Mouse (Mus musculus): ENCODE measurements around the gene Krt82. TPM values are rescaled to one million over a fixed set of nuclear protein-coding genes. Genes with fewer than 3 reads are reported as not detected.

Krt82 gene
- polyA plus RNA-seq, 1 experiment from 2014 or later, result not detected

- 59% methylated on average over 14 of the region's 14 CpGs for WGBS
- Histone ChIP-seq H3K4me1 (replicated peaks) (no peaks in the 10 kb centered on the region), H3K9ac (no peak overlapping the region), H3K9me3 (no peaks in the 10 kb centered on the region), H3K4me3 (no peak overlapping the region), H3K36me3 (no peaks in the 10 kb centered on the region), H3K4me2 (no peak overlapping the region), H3K27me3 (no peaks in the 10 kb centered on the region), H3K27ac (replicated peaks) (no peak overlapping the region)
- no peak for ATAC-seq (ENCODE audit: low FRiP score, low read depth)
Measured at GRCm38 (mm10) chr15:101506896-101507758, 43.3 kb downstream of the Krt82 start.

GRCm38 (mm10) chr15:101497181-101497580 lies 53.3 kb downstream of the Krt82 start:
- H3K36me3 ChIP-seq, result no peaks in the 10 kb centered on the region
- H3K4me1 ChIP-seq (replicated peaks), result no peaks in the 10 kb centered on the region
- H3K27me3 ChIP-seq, result no peaks in the 10 kb centered on the region
- H3K27ac ChIP-seq (replicated peaks), result no peak overlapping the region
- 72% methylated on average over 2 of the region's 2 CpGs for WGBS
- no peak overlapping the region for H3K4me2 ChIP-seq
- no peaks in the 10 kb centered on the region for H3K9me3 ChIP-seq
- no peak for ATAC-seq (ENCODE audit: low FRiP score, low read depth)
- no peak overlapping the region for H3K4me3 ChIP-seq
- no peak overlapping the region for H3K9ac ChIP-seq

- H3K4me1 ChIP-seq (replicated peaks), result no peaks in the 10 kb centered on the region
- H3K4me3 ChIP-seq, result no peak overlapping the region
- no peak overlapping the region for H3K27ac ChIP-seq (replicated peaks)
- no peaks in the 10 kb centered on the region for H3K36me3 ChIP-seq
- no peaks in the 10 kb centered on the region for H3K9me3 ChIP-seq
- H3K27me3 ChIP-seq, result no peaks in the 10 kb centered on the region
- H3K4me2 ChIP-seq, result no peak overlapping the region
- no peak for ATAC-seq (ENCODE audit: low FRiP score, low read depth)
- 89% methylated on average over 8 of the region's 8 CpGs for WGBS
- no peak overlapping the region for H3K9ac ChIP-seq
Measured at GRCm38 (mm10) chr15:101495266-101495665, 55.2 kb downstream of the Krt82 start.

- Histone ChIP-seq H3K4me3 (no peak overlapping the region), H3K9ac (no peak overlapping the region), H3K27me3 (no peaks in the 10 kb centered on the region), H3K27ac (replicated peaks) (no peak overlapping the region), H3K4me1 (replicated peaks) (no peaks in the 10 kb centered on the region), H3K36me3 (no peaks in the 10 kb centered on the region), H3K9me3 (no peaks in the 10 kb centered on the region), H3K4me2 (no peak overlapping the region)
- 53% methylated on average over 1 of the region's 1 CpGs for WGBS
- no peak for ATAC-seq (ENCODE audit: low FRiP score, low read depth)
Measured at GRCm38 (mm10) chr15:101494203-101494602, 56.3 kb downstream of the Krt82 start.

GRCm38 (mm10) chr15:101493713-101494112 lies 56.8 kb downstream of the Krt82 start:
- Histone ChIP-seq H3K36me3 (no peaks in the 10 kb centered on the region), H3K4me3 (no peak overlapping the region), H3K4me2 (no peak overlapping the region), H3K9ac (no peak overlapping the region), H3K27ac (replicated peaks) (no peak overlapping the region), H3K9me3 (no peaks in the 10 kb centered on the region), H3K4me1 (replicated peaks) (no peaks in the 10 kb centered on the region), H3K27me3 (no peaks in the 10 kb centered on the region)
- 96% methylated on average over 6 of the region's 6 CpGs for WGBS
- ATAC-seq (ENCODE audit: low FRiP score, low read depth), result no peak

GRCm38 (mm10) chr15:101492718-101493117 lies 57.7 kb downstream of the Krt82 start:
- H3K4me2 ChIP-seq, result no peak overlapping the region
- no peak overlapping the region for H3K9ac ChIP-seq
- no peaks in the 10 kb centered on the region for H3K36me3 ChIP-seq
- no peak for ATAC-seq (ENCODE audit: low FRiP score, low read depth)
- no peaks in the 10 kb centered on the region for H3K4me1 ChIP-seq (replicated peaks)
- H3K9me3 ChIP-seq, result no peaks in the 10 kb centered on the region
- H3K4me3 ChIP-seq, result no peak overlapping the region
- WGBS, result 75% methylated on average over 8 of the region's 8 CpGs
- H3K27ac ChIP-seq (replicated peaks), result no peak overlapping the region
- H3K27me3 ChIP-seq, result no peaks in the 10 kb centered on the region

- 58% methylated on average over 6 of the region's 6 CpGs for WGBS
- Histone ChIP-seq H3K27me3 (no peaks in the 10 kb centered on the region), H3K9ac (no peak within 1 kb of the TSS), H3K9me3 (no peaks in the 10 kb centered on the region), H3K27ac (replicated peaks) (no peak within 1 kb of the TSS), H3K4me1 (replicated peaks) (no peaks in the 10 kb centered on the region), H3K36me3 (no peaks in the 10 kb centered on the region), H3K4me2 (no peak within 1 kb of the TSS), H3K4me3 (no peak within 1 kb of the TSS)
- no peak for ATAC-seq (ENCODE audit: low FRiP score, low read depth)
Measured at GRCm38 (mm10) chr15:101491431-101491830, 59.0 kb downstream of the Krt82 start, which contains the start of gene Krt83. TSS of gene Krt83 (minus strand) at chr15:101491512.

Small RNA genes within 50 kb of the gene (microRNA-seq; reads per million reads assigned to microRNA genes)
- gene Gm44393, result not detected
- not detected for gene Gm44460

Other genes with a start within 250 kb of the Krt82 start
- gene Krt80, start 180.5 kb downstream of the Krt82 start, polyA plus RNA-seq (2015; fragmentation: Nextera tagmentation; extraction: Ambion mirVana), result 0.06 and 0.13 TPM in 2 replicates
- 1.3 and 1.6 TPM in 2 replicates for gene Krt7, start 139.6 kb downstream of the Krt82 start, polyA plus RNA-seq (2015; fragmentation: Nextera tagmentation; extraction: Ambion mirVana)
- gene Krt87, start 111.9 kb downstream of the Krt82 start, polyA plus RNA-seq (2015; fragmentation: Nextera tagmentation; extraction: Ambion mirVana), result 0.64 and 0.82 TPM in 2 replicates
- not detected in 2 replicates for gene Krt88, start 102.9 kb downstream of the Krt82 start, polyA plus RNA-seq (2015; fragmentation: Nextera tagmentation; extraction: Ambion mirVana)
- not detected in 2 replicates for gene Krt81, start 86.9 kb downstream of the Krt82 start, polyA plus RNA-seq (2015; fragmentation: Nextera tagmentation; extraction: Ambion mirVana)
- 0.09 and 0.12 TPM in 2 replicates for gene Krt86, start 77.2 kb downstream of the Krt82 start, polyA plus RNA-seq (2015; fragmentation: Nextera tagmentation; extraction: Ambion mirVana)
- gene Krt83, start 59.2 kb downstream of the Krt82 start, polyA plus RNA-seq (2015; fragmentation: Nextera tagmentation; extraction: Ambion mirVana), result not detected in 2 replicates
- not detected in 2 replicates for gene Gm49425, start 33.4 kb downstream of the Krt82 start, polyA plus RNA-seq (2015; fragmentation: Nextera tagmentation; extraction: Ambion mirVana)
- 0.05 TPM in 1 of 2 replicates, not detected in the other for gene Krt84, start 17.8 kb downstream of the Krt82 start, polyA plus RNA-seq (2015; fragmentation: Nextera tagmentation; extraction: Ambion mirVana)
- 0.12 and 0.13 TPM in 2 replicates for gene Krt90, start 12.3 kb upstream of the Krt82 start, polyA plus RNA-seq (2015; fragmentation: Nextera tagmentation; extraction: Ambion mirVana)
- 0.17 and 0.18 TPM in 2 replicates for gene Krt75, start 23.2 kb upstream of the Krt82 start, polyA plus RNA-seq (2015; fragmentation: Nextera tagmentation; extraction: Ambion mirVana)
- gene Gm5414, start 77.5 kb upstream of the Krt82 start, polyA plus RNA-seq (2015; fragmentation: Nextera tagmentation; extraction: Ambion mirVana), result not detected in 2 replicates
- gene Gm5478, start 96.7 kb upstream of the Krt82 start, polyA plus RNA-seq (2015; fragmentation: Nextera tagmentation; extraction: Ambion mirVana), result not detected in 2 replicates
- gene Krt6b, start 129.6 kb upstream of the Krt82 start, polyA plus RNA-seq (2015; fragmentation: Nextera tagmentation; extraction: Ambion mirVana), result not detected in 2 replicates
- 0.22 TPM in 1 of 2 replicates, not detected in the other for gene Krt6a, start 143.6 kb upstream of the Krt82 start, polyA plus RNA-seq (2015; fragmentation: Nextera tagmentation; extraction: Ambion mirVana)
- gene Krt5, start 162.2 kb upstream of the Krt82 start, polyA plus RNA-seq (2015; fragmentation: Nextera tagmentation; extraction: Ambion mirVana), result 0.18 and 0.75 TPM in 2 replicates
- gene Krt71, start 192.4 kb upstream of the Krt82 start, polyA plus RNA-seq (2015; fragmentation: Nextera tagmentation; extraction: Ambion mirVana), result 1.2 and 1.4 TPM in 2 replicates
- 0.16 and 0.27 TPM in 2 replicates for gene Krt72, start 235.8 kb upstream of the Krt82 start, polyA plus RNA-seq (2015; fragmentation: Nextera tagmentation; extraction: Ambion mirVana)

All from hindbrain, embryonic 15.5 days (tissue).